Mouse (Mus musculus) stomach, embryonic 14.5 days (tissue): ENCODE data around the gene Hdgf. TPM values are rescaled to one million over a fixed set of nuclear protein-coding genes. Genes with fewer than 3 reads are reported as not detected.
"Not testable (repeated sequence)": the region's sequence is repeated elsewhere in the genome, so short reads cannot be mapped to it uniquely, and the experiment has no call there.

ENCODE experiments used
- ATAC-seq: fragments of 200-750 bp; cut with Nextera tagmentation; 2 replicates; pipeline ENCODE4 v1.8.0; 2017; ENCODE audit warnings: low read depth, moderate TSS enrichment; ENCODE audit not compliant: insufficient number of reproducible peaks, insufficient read depth, low FRiP score
- H3K27ac ChIP-seq: fragments of 300-500 bp; sonication (generic); 2 replicates; pipeline ENCODE4 v1.5.1; 2014; ENCODE audit warnings: mild to moderate bottlenecking, low read length, moderate library complexity, mixed read lengths
- H3K27me3 ChIP-seq: fragments of 300-500 bp; sonication (generic); 2 replicates; pipeline ENCODE4 v1.6.1; 2014; ENCODE audit warnings: low read length, control low read depth, mixed read lengths; ENCODE audit not compliant: control insufficient read depth, insufficient read depth
- H3K36me3 ChIP-seq: fragments of 300-500 bp; sonication (generic); 2 replicates; pipeline ENCODE4 v1.6.1; 2014; ENCODE audit warnings: mild to moderate bottlenecking, control low read depth, low read length, moderate library complexity, mixed read lengths; ENCODE audit not compliant: control insufficient read depth, insufficient read depth
- H3K4me1 ChIP-seq: fragments of 300-500 bp; sonication (generic); 2 replicates; pipeline ENCODE4 v1.6.1; 2014; ENCODE audit warnings: low read length, control low read depth, mixed read lengths; ENCODE audit not compliant: control insufficient read depth, insufficient read depth
- H3K4me2 ChIP-seq: fragments of 300-500 bp; sonication (generic); replicated peaks from 2 replicates; pipeline ENCODE4 v1.6.1; 2014; ENCODE audit warnings: low read depth, low read length, control low read depth
- H3K4me3 ChIP-seq: fragments of 300-500 bp; sonication (generic); 2 replicates; pipeline ENCODE4 v1.5.1; 2014; ENCODE audit warnings: low read depth, low read length, control low read depth
- H3K9ac ChIP-seq: fragments of 300-500 bp; sonication (generic); replicated peaks from 2 replicates; pipeline ENCODE4 v1.6.1; 2014; ENCODE audit warnings: low read depth, mild to moderate bottlenecking, control low read depth, low read length, moderate library complexity, mixed read lengths
- H3K9me3 ChIP-seq: fragments of 300-500 bp; sonication (generic); 2 replicates; pipeline ENCODE4 v1.6.1; 2016; ENCODE audit warnings: low read depth, low read length, control low read depth; ENCODE audit not compliant: control insufficient read depth
- WGBS: fragments of 180-500 bp; shearing (Covaris S2); extraction: QIAGEN DNeasy Blood & Tissue Kit; methylation state at CpG from one replicate; pipeline ENCODE4 v1.1.7; 2014; 5-methylcytosine and 5-hydroxymethylcytosine counted together
- polyA plus RNA-seq: library from polyadenylated mRNA; unstranded; fragments of >200 nt; fragmentation: Nextera tagmentation; extraction: Ambion mirVana; gene quantifications from 2 replicates; pipeline ENCODE4 v1.2.1, GENCODE M21; 2014

Gene Hdgf
- polyA plus RNA-seq, 1 experiment from 2014 or later = 119 TPM

DNA sequence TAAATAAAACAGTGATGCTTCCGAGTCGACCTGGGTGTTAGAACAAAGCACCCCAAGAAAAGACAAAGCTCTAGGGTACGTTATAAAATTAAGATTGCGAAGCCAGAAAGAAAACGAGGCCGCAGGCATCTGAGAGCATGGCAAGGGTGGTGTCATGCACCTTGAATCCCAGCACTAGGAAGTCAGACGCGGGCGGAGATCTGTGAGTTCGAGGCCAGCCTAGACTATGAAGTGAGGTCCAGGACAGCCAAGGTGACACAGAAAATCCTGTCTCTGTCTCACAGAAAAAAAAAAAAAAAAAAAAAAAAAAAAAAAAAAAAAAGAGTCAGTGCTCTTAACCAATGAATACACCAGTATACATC is 20.1 kb upstream of the Hdgf start:
- H3K9ac ChIP-seq = no peak overlapping the region
- peak overlapping the region; percentile 100 for H3K4me3 ChIP-seq
- H3K27me3 ChIP-seq = no peaks in the 10 kb centered on the region
- H3K4me1 ChIP-seq = peaks cover 15% of the 10 kb centered on the region
- no peaks in the 10 kb centered on the region; the same call in 1 of the 2 replicates for H3K36me3 ChIP-seq
- no peak overlapping the region for H3K27ac ChIP-seq
- WGBS = 16% methylated on average over 10 of the region's 10 CpGs
- peak overlapping the region; percentile 39 for H3K4me2 ChIP-seq
- H3K9me3 ChIP-seq = no peaks in the 10 kb centered on the region
- no peak for ATAC-seq

DNA sequence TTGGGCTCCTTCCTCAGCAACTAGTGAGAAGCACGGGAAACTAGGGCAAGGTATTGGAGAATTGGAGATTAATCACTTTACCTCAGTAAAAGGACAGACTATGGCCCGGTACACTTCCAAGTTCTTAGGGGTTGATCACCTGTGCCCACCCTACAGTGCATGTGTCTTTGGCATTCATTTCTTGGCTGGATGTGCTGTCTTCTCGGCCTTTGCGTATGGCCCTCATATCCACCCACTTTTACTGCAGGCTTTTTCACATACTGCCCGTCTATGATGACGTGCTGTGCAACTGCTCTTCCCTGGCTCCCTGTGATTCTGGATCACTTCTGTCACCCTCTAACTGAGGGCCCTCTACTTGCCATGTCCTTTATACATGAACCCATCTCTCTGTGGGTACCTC is 19.7 kb upstream of the Hdgf start:
- no peaks in the 10 kb centered on the region; the same call in 1 of the 2 replicates for H3K36me3 ChIP-seq
- no peak overlapping the region for H3K9ac ChIP-seq
- no peak for ATAC-seq
- H3K27me3 ChIP-seq = no peaks in the 10 kb centered on the region
- peaks cover 15% of the 10 kb centered on the region for H3K4me1 ChIP-seq
- 83% methylated on average over 6 of the region's 6 CpGs for WGBS
- no peaks in the 10 kb centered on the region for H3K9me3 ChIP-seq
- no peak overlapping the region for H3K27ac ChIP-seq
- peak overlapping the region; percentile 39 for H3K4me2 ChIP-seq
- peak overlapping the region; percentile 100; the same call in 1 of the 2 replicates for H3K4me3 ChIP-seq

DNA sequence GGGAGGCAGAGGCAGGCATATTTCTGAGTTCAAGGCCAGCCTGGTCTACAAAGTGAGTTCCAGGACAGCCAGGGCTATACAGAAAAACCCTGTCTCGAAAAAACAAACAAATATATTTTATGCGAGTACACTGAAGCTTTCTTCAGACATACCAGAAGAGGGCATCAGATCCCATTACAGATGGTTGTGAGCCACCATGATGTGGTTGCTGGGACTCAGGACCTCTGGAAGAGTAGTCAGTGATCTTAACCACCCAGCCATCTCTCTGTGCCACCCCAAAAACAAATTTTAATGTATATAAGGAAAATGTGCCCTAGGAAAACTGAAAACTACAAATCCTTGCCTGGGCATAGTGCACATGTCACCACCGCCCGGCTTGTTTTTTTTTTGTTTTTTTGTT is 18.7 kb upstream of the Hdgf start:
- not testable (repeated sequence) for H3K9ac ChIP-seq, H3K4me3 ChIP-seq, H3K36me3 ChIP-seq, H3K27ac ChIP-seq, H3K4me2 ChIP-seq, ATAC-seq, H3K9me3 ChIP-seq, H3K27me3 ChIP-seq
- H3K4me1 ChIP-seq = peaks cover 15% of the 10 kb centered on the region
- 82% methylated on average over 4 of the region's 4 CpGs for WGBS

DNA sequence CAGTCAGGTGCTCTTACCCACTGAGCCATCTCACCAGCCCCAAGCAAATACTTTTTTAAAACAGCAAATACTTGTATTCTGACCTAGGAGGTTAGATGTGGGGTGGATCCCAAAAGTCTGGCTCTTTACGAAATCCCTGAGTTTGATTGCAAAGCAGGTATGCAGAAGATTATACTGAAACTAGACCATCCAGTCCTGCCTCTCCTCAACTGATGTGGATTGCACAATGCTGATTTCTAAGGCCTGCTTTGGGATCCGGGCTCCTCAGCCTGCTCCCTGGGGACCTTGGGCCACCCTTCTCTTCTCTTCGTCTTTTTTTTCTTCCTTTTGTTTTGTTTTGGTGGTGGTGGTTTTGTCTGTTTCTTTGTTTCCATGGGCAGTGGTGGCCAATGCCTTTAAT is 14.6 kb upstream of the Hdgf start:
- no peak overlapping the region for H3K4me2 ChIP-seq
- no peak for ATAC-seq
- H3K4me3 ChIP-seq = no peak overlapping the region
- 74% methylated on average over 3 of the region's 3 CpGs for WGBS
- H3K9ac ChIP-seq = no peak overlapping the region
- no peaks in the 10 kb centered on the region for H3K36me3 ChIP-seq
- H3K9me3 ChIP-seq = no peaks in the 10 kb centered on the region
- H3K27ac ChIP-seq = no peak overlapping the region
- no peaks in the 10 kb centered on the region for H3K27me3 ChIP-seq
- H3K4me1 ChIP-seq = no peaks in the 10 kb centered on the region

GRCm38 (mm10) chr3:87893367-87893905 is 12.7 kb upstream of the Hdgf start:
- no peaks in the 10 kb centered on the region for H3K4me1 ChIP-seq
- H3K9me3 ChIP-seq = no peaks in the 10 kb centered on the region
- no peak overlapping the region for H3K4me3 ChIP-seq
- WGBS = 81% methylated on average over 3 of the region's 3 CpGs
- no peak overlapping the region for H3K4me2 ChIP-seq
- no peaks in the 10 kb centered on the region for H3K36me3 ChIP-seq
- H3K9ac ChIP-seq = no peak overlapping the region
- no peak overlapping the region for H3K27ac ChIP-seq
- H3K27me3 ChIP-seq = no peaks in the 10 kb centered on the region
- no peak for ATAC-seq

- ATAC-seq = no peak
- Histone ChIP-seq H3K4me1 (no peaks in the 10 kb centered on the region), H3K27ac (no peak overlapping the region), H3K27me3 (no peaks in the 10 kb centered on the region), H3K4me2 (no peak overlapping the region), H3K36me3 (no peaks in the 10 kb centered on the region), H3K9ac (no peak overlapping the region), H3K4me3 (no peak overlapping the region), H3K9me3 (no peaks in the 10 kb centered on the region)
- WGBS = 71% methylated on average over 3 of the region's 3 CpGs
These were observed 6.9 kb upstream of the Hdgf start for GRCm38 (mm10) chr3:87899266-87899665.

DNA sequence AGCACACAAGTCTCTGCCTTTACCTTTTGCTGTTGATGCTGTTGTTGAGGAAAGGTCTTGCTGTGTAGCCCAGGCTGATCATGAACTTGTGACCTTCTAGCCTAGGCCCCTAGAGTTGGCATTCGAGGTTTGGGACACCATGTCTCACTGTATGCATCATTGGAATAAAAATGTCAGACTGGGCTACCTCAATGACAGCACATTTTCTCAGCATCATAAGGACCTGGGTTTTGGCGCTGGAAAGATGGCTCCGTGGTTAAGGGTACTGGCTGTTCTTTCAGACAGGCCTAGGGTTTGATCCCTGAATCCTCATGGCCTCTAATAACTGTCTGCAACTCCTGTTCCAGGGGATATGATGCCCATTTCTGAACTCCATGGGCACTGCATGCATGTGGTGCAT is 6.3 kb upstream of the Hdgf start:
- WGBS = 75% methylated on average over 3 of the region's 3 CpGs

GRCm38 (mm10) chr3:87901036-87901624 is 5.0 kb upstream of the Hdgf start:
- no peak overlapping the region for H3K4me3 ChIP-seq
- WGBS = 28% methylated on average over 1 of the region's 1 CpGs

More for the DNA sequence above, 6.3 kb upstream of the Hdgf start:
- no peak overlapping the region for H3K27ac ChIP-seq
- no peak overlapping the region for H3K9ac ChIP-seq
- no peak for ATAC-seq
- no peaks in the 10 kb centered on the region for H3K9me3 ChIP-seq
- H3K4me3 ChIP-seq = no peak overlapping the region
- no peaks in the 10 kb centered on the region for H3K27me3 ChIP-seq
- H3K36me3 ChIP-seq = no peaks in the 10 kb centered on the region
- H3K4me1 ChIP-seq = no peaks in the 10 kb centered on the region
- no peak overlapping the region for H3K4me2 ChIP-seq

DNA sequence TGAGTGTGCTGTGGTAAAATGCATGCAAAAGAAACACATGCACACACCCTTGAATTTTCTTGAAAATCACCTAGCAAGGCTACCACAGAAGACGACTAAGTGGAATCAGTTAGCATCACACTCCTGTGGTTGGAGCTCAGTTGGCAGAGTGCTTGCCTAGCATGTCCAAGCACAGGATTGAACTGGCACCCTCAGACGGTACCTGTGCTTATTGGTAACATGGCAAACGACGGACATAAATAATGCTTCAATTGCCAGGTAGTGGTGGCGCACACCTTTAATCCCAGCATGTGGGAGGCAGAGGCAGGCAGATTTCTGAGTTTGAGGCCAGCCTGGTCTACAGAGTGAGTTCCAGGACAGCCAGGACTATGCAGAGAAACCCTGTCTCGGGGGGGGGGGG is 4.2 kb upstream of the Hdgf start:
- H3K4me1 ChIP-seq, H3K4me3 ChIP-seq, H3K4me2 ChIP-seq, H3K36me3 ChIP-seq, ATAC-seq, H3K27me3 ChIP-seq, H3K9ac ChIP-seq, H3K27ac ChIP-seq, H3K9me3 ChIP-seq: not testable (repeated sequence)
- 86% methylated on average over 5 of the region's 6 CpGs for WGBS

More at GRCm38 (mm10) chr3:87901036-87901624, 5.0 kb upstream of the Hdgf start:
- no peak overlapping the region for H3K27ac ChIP-seq
- H3K36me3 ChIP-seq = no peaks in the 10 kb centered on the region
- no peak for ATAC-seq
- no peak overlapping the region for H3K4me2 ChIP-seq
- no peaks in the 10 kb centered on the region for H3K27me3 ChIP-seq
- H3K9me3 ChIP-seq = no peaks in the 10 kb centered on the region
- H3K9ac ChIP-seq = no peak overlapping the region
- no peaks in the 10 kb centered on the region for H3K4me1 ChIP-seq
